Mouse (Mus musculus) G1E (cell line): ENCODE data around the gene Eps15l1. TPM values are rescaled to one million over a fixed set of nuclear protein-coding genes. Genes with fewer than 3 reads are reported as not detected.

ENCODE experiments used
- ATAC-seq: 2 replicates; pipeline ENCODE4 v1.8.0; 2016; ENCODE audit warnings: mild to moderate bottlenecking; ENCODE audit not compliant: insufficient number of reproducible peaks, poor library complexity, low FRiP score, severe bottlenecking; ENCODE audit errors: extremely low read depth
- DNase-seq: peaks from one replicate; pipeline ENCODE4 v3.0.0; 2012; ENCODE audit warnings: low spot score
- H3K27me3 ChIP-seq: 2 replicates; pipeline ENCODE4 v1.6.1; 2012; ENCODE audit warnings: mild to moderate bottlenecking, low read length, inconsistent platforms; ENCODE audit not compliant: insufficient read depth
- H3K36me3 ChIP-seq: replicated peaks from 2 replicates; pipeline ENCODE3; 2012; ENCODE audit warnings: mild to moderate bottlenecking, inconsistent platforms
- H3K4me1 ChIP-seq: 2 replicates; pipeline ENCODE4 v1.6.1; 2012; ENCODE audit warnings: low read depth, low read length, inconsistent platforms, mixed read lengths; ENCODE audit not compliant: insufficient read depth
- H3K4me3 ChIP-seq: 2 replicates; pipeline ENCODE4 v1.5.1; 2012; ENCODE audit warnings: low read depth, mild to moderate bottlenecking, inconsistent platforms, low read length, moderate library complexity, mixed read lengths
- H3K9me3 ChIP-seq: replicated peaks from 2 replicates; pipeline ENCODE4 v1.6.1; 2012; ENCODE audit warnings: inconsistent platforms
- CTCF ChIP-seq: IDR thresholded peaks from 2 replicates; pipeline ENCODE4 v1.5.1; 2012; ENCODE audit warnings: low read depth, low read length, inconsistent platforms, mixed read lengths
- GATA1 ChIP-seq: IDR thresholded peaks from 2 replicates; pipeline ENCODE4 v1.6.1; 2012; ENCODE audit warnings: borderline replicate concordance, low read length, inconsistent platforms, mixed read lengths
- GATA2 ChIP-seq: IDR thresholded peaks from 2 replicates; pipeline ENCODE4 v1.6.1; 2012; ENCODE audit warnings: low read depth, low read length, inconsistent platforms, borderline replicate concordance
- POLR2AphosphoS5 ChIP-seq: IDR thresholded peaks from 2 replicates; pipeline ENCODE4 v1.6.1; 2012; ENCODE audit warnings: low read depth, low read length, inconsistent platforms; ENCODE audit not compliant: insufficient replicate concordance
- TAL1 ChIP-seq: conservative IDR thresholded peaks from 2 replicates; pipeline ENCODE4 v1.6.1; 2012; ENCODE audit warnings: low read depth, low read length, inconsistent platforms, mixed read lengths
- polyA plus RNA-seq: library from polyadenylated mRNA; stranded (reverse); fragments of >175 nt; gene quantifications from 2 replicates; pipeline ENCODE4 v1.2.3, GENCODE M21; 2012
- total RNA-seq, 2 experiments: library from RNA; stranded (forward) in 1 of 2; stranded (reverse) in 1 of 2; fragments of 200-1000 nt in 1 of 2; fragments of >200 nt in 1 of 2; fragmentation: Nextera tagmentation in 1 of 2; gene quantifications; 2 replicates each; pipeline ENCODE4 v1.2.3; 2014 to 2017

Eps15l1 gene
- total and polyA plus RNA-seq, 3 experiments: 16.7 to 110 (median 37.2) TPM

DNA sequence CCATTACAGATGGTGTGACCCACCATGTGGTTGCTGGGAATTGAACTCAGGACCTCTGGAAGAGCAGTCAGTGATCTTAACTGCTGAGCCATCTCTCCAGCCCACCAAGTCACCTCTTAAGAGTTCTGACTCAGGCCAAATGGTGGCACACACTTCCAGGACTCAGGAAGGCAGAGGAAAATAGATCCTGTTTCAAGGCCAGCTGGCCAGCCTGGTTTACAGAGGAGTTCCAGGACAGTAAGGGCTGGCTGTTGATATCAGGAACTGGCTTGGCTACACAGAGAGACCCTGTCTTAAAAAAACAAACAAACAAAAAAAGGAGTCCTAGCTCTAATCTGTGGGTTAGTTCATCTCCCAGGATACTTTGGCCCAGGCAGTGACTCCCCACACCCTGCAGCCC is 84.2 kb downstream of the Eps15l1 start:
- Histone ChIP-seq H3K4me3 (no peak overlapping the region), H3K27me3 (no peaks in the 10 kb centered on the region), H3K4me1 (no peaks in the 10 kb centered on the region), H3K36me3 (peaks cover 61% of the 10 kb centered on the region), H3K9me3 (no peaks in the 10 kb centered on the region)
- no peak for DNase-seq
- ATAC-seq: no peak
- no peak for TF ChIP-seq POLR2AphosphoS5
- no peak for TF ChIP-seq GATA1
- TF ChIP-seq CTCF: no peak
- no peak for TF ChIP-seq GATA2
- TF ChIP-seq TAL1: no peak

DNA sequence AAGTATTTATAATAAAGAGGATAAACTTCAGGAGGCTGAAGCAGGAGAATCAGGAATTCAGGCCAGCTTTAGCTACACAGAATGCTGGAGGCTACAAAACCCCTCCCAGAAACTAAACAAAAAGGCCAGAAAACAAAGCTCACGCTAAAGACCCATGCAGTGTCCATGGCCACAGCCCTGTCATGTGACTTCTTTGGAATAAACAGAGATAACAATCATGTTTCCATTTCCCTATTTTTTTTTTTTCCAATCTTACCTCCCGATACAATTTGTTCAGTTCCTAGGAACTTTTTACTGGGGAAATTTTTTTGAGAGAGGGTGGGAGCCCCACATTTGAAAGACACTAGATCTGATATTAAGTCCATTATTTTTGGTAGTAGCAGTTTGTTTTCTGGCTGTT is 85.0 kb downstream of the Eps15l1 start:
- H3K27me3 ChIP-seq: peaks cover 3% of the 10 kb centered on the region
- TF ChIP-seq GATA2 (no peak), POLR2AphosphoS5 (no peak), CTCF (no peak), TAL1 (no peak), GATA1 (no peak)
- H3K4me3 ChIP-seq: no peak overlapping the region
- H3K9me3 ChIP-seq: no peaks in the 10 kb centered on the region
- no peaks in the 10 kb centered on the region for H3K4me1 ChIP-seq
- H3K36me3 ChIP-seq: peaks cover 53% of the 10 kb centered on the region
- no peak for DNase-seq
- ATAC-seq: no peak

DNA sequence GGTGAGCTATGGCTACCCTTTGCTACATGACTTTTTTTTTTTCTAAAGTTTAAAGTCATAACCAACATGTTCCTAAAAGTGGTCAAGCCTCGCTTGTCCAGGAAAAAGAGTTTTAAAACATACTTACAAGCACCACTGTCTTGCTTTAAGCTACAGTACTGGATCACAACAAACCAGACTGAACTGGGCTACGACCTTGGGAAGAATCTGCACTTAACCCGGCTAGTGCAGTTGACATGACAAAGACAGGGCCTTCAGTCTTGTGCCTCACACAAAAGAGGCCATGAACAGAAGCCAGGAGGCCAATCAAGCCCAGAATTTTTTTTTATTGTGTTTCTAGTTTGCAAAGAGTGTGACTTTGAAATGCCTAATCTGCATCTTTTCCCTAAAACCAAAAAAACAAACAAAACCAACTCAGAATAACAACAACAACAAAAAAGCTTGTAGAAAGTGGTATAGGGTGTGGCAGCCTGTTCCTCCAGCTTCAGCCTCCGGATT is 87.1 kb downstream of the Eps15l1 start:
- H3K4me3 ChIP-seq: no peak overlapping the region
- DNase-seq (no peak), ATAC-seq (no peak)
- H3K36me3 ChIP-seq: peaks cover 32% of the 10 kb centered on the region
- no peak for TF ChIP-seq TAL1
- no peak for TF ChIP-seq GATA1
- no peak for TF ChIP-seq POLR2AphosphoS5
- no peak for TF ChIP-seq GATA2
- TF ChIP-seq CTCF: no peak
- no peaks in the 10 kb centered on the region for H3K9me3 ChIP-seq
- no peaks in the 10 kb centered on the region for H3K4me1 ChIP-seq
- H3K27me3 ChIP-seq: peaks cover 19% of the 10 kb centered on the region

DNA sequence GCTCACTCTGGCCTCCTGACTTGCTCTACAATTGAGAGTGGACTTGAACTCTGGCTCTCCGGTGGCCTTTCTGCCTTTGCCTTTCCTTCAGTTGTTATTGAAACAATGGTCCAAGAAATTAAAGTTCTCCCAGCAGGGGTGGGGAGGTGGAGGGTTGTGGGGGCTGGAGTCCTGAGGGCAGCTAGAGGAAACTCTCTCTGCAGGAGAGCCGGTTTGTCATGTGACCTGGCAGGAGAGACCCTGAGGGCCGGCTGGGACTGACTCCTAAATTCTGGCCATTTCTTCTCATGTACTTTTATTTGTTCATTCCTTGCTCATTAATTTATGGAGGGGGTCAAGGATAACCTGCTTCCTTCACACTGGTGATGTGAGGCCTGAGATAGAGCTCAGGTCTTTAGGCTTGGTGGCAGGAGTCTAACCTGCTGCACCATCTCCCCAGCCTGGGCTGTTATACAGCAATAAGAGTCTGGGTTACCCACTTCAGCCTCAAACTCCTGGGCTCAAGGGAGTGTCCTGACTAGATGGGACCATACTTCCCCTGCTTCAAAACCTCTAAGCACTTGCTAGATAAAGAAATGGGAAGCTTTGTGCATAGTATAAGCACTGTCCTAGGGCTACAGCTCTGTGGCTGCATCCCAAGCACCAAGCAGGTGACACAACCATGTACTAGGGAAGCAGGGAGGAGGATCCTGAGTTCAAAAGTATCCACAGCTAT is 87.7 kb downstream of the Eps15l1 start:
- H3K36me3 ChIP-seq: peaks cover 26% of the 10 kb centered on the region
- ATAC-seq (no peak), DNase-seq (no peak)
- TF ChIP-seq POLR2AphosphoS5 (no peak), CTCF (no peak), GATA1 (no peak)
- H3K4me3 ChIP-seq: no peak overlapping the region
- no peaks in the 10 kb centered on the region for H3K9me3 ChIP-seq
- H3K4me1 ChIP-seq: no peaks in the 10 kb centered on the region
- H3K27me3 ChIP-seq: peaks cover 19% of the 10 kb centered on the region

DNA sequence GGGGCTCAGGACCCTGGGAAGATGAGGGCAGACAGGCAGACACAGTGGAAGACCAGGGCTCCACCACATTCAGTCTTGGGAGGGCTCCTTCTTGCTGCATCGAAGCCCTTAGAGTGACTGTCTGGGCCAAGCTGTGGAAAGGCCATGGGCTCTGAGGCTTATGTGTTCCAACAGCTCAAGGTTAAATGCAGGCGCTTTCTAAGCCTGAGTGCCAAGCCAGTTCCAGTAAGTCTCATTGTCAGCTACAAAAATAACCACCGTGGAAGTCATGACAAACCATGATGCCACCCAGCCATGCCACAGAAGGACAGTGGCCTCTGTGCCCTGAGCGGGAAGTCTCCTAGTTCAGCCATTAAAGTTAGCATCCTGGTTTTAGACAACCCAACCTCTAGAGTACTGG is 89.6 kb downstream of the Eps15l1 start:
- Histone ChIP-seq H3K4me3 (no peak overlapping the region), H3K4me1 (no peaks in the 10 kb centered on the region; the same call in 1 of the 2 replicates), H3K36me3 (peaks cover 9% of the 10 kb centered on the region), H3K9me3 (no peaks in the 10 kb centered on the region), H3K27me3 (peaks cover 22% of the 10 kb centered on the region)
- DNase-seq: no peak
- ATAC-seq: no peak
- no peak for TF ChIP-seq POLR2AphosphoS5
- no peak for TF ChIP-seq CTCF
- no peak for TF ChIP-seq GATA1
- no peak for TF ChIP-seq GATA2
- TF ChIP-seq TAL1: no peak

DNA sequence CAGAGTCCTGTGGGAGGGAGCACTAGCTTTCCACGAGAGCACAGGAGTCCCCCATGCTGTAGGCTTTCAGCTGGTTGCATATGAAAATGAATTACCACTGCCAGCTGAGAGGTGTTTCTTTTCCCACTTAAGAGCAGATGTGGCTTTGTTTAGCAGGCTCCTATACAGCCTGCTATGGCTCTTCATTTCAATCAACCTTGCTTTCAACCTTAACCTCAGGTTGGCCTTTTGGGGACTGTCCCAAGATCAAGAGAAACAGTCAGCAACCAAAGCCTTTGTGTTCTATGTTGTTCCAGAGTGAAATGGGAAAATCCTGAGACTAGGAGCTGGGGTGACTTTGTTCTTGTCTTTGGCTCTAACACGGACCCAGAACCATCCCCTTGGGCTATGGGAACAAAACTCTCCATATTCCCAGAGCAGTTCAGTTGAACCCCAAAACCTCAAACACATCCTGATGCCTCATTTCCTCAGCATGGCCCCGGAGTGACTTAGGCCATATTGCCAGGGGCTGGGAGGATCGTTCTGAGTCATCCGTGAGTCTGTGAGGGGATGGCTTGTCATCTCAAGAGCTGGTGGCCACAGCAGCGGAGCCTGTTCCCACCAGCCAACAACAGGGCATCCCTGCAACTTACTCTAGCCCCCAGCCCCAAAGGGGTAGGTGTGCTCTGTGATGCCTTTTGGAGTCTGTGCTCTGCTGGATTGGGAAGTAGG is 90.3 kb downstream of the Eps15l1 start:
- ATAC-seq (no peak), DNase-seq (no peak)
- Histone ChIP-seq H3K4me3 (no peak overlapping the region), H3K9me3 (no peaks in the 10 kb centered on the region), H3K4me1 (no peaks in the 10 kb centered on the region; the same call in 1 of the 2 replicates), H3K27me3 (peaks cover 22% of the 10 kb centered on the region), H3K36me3 (peaks cover 9% of the 10 kb centered on the region)
- TF ChIP-seq GATA1 (no peak), GATA2 (no peak), CTCF (no peak), TAL1 (no peak), POLR2AphosphoS5 (no peak)
